Mouse (Mus musculus): Measurements from ENCODE around the gene Ubr4.

GRCm38 (mm10) chr4:139368038-139368437, 15.6 kb downstream of the Ubr4 start:
- TF ChIP-seq CTCF (IDR thresholded peaks at IDR 0.05; ENCODE audit: low read depth), result no peak
- TF ChIP-seq EP300 (IDR thresholded peaks at IDR 0.05; ENCODE audit: low read depth), result no peak
